Mouse (Mus musculus): ENCODE results near the gene Icmt.

Gene Icmt

DNA sequence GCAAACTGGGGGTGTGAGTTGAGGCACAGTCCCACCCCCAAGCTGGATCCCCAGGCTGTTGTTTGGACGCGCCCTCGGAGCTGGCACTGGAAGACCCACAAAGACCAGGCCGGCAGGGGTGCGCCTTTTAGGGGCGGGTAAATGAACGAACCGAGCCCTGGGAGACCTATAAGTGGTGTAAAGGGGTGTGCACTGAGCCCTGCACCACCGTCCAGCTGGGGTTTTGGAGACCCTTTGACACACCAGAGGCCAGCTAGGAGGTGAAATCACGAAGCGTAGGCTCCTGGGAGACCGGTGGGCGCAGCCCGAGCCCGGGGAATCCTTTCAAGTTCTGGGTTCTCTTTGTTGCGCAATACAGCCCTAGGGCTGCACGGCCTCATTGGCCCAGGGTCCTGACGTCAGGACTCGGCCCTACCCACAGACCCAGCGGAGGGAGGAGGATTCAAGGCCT is 22.3 kb upstream of the Icmt start:
- peak; percentile 51 for DNase-seq (ENCODE audit: low read depth, low spot score)

DNA sequence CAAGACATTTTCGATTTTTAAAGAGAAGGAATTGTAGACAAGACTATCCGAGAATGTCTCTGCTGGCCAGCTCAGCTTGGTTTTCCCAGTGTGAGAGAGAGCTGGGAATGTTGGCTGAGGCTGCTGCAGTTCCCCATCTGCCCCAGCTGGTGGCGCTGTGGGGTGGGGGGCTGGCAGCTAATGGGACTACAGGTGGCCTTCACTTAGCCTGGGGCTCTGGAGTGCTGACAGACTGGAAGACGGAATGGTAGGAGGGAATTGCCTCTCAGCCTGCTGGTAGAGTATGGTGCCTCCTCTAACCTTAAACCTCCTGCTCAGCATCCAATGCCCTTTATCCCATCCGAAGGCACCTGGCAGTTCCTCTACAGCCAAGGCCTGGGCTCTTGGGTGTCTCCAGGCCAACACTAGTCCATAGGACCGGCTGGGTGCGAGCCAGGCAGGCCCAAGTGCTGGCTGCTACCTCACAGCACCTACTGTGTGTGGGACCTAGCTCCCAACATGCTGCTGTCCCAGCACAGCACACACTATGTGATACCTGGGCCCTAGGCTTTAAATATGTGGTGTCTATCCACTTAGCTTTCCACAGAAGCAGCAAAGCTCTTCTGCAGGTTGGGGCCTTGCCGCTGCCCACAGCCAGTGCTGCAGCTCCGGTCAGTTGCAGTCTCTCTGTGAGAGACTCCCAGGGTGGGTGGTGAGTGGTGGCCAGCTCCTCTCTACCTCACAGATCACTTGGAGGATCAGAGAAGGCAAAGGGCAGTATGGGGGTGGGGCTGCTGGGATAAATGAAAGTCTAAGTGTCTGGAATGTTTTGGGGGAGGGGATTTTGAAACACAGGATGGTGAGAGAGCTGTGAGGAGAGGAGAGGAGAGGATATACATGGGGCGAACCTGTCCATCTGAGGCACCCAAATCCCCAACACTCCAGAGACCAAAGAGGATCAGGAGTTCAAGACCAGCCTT is 20.4 kb upstream of the Icmt start:
- DNase-seq (ENCODE audit: low read depth, low spot score) = no peak

DNA sequence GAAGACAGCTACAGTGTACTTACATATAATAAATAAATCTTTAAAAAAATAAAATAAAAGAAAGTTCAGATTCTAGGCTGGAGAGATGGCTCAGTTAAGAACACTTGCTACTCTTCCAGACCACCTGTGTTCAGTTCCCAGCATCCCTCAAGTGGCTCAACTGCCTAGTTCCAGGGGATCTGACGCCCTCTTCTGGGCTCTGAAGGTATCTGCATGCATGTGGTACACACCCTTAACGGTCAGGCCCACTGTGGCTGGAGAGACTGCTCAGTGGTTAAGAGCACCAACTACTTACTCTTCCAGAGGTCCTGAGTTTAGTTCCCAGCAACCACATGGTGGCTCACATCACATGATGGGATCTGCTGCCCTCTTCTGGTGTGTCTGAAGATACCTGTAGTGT is 19.1 kb upstream of the Icmt start:
- DNase-seq (ENCODE audit: low read depth, low spot score) = no peak

DNA sequence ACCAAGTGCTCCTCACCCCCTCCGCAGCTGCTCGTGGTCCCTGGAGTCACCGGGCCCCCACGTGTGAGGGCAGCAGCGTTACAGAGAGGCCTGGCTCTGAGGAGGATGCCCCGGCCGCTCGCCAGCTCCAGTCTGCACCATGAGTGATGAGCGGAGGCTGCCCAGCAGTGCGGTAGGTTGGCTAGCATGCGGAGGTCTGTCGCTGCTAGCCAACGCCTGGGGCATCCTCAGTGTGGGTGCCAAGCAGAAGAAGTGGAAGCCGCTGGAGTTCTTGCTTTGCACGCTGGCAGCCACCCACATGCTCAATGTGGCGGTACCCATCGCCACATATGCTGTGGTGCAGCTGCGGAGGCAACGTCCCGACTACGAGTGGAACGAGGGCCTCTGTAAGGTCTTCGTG is 18.0 kb upstream of the Icmt start:
- no peak for DNase-seq (ENCODE audit: low read depth, low spot score)

DNA sequence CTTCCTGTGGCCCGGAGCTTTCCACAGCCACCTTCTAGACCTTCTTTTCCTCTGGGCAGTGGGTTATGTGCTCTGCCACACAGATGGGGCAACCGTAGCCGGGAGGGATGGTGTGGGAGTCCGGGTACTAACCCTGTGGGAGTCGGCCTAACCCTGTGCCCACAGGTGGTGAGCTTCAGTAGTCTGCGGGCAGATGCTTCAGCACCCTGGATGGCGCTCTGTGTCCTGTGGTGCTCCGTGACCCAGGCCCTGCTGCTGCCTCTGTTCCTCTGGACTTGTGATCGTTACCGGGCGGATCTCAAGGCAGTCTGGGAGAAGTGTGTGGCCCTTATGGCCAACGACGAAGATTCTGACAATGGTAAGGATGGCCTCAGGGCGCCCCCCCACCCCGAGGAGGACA is 15.4 kb upstream of the Icmt start:
- no peak for DNase-seq (ENCODE audit: low read depth, low spot score)

DNA sequence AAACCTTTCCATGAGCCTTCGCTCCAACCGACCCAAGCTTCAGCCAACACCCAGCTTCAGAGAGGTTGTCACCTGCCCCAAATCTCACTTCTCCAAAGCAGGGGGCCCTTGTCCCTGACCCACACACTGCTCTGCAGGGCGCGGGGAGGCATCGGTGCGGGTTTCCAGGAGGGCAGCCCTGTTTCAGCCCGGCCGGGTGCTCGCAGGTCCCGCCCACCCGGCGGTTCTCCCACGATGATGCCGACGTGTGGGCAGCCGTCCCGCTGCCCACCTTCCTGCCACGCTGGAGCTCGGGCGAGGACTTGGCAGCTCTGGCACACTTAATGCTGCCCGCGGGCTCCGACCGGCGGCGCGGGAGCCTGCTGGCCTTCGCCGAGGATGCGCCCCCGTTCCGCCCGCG is 14.3 kb upstream of the Icmt start:
- DNase-seq (ENCODE audit: low read depth, low spot score) = no peak

DNA sequence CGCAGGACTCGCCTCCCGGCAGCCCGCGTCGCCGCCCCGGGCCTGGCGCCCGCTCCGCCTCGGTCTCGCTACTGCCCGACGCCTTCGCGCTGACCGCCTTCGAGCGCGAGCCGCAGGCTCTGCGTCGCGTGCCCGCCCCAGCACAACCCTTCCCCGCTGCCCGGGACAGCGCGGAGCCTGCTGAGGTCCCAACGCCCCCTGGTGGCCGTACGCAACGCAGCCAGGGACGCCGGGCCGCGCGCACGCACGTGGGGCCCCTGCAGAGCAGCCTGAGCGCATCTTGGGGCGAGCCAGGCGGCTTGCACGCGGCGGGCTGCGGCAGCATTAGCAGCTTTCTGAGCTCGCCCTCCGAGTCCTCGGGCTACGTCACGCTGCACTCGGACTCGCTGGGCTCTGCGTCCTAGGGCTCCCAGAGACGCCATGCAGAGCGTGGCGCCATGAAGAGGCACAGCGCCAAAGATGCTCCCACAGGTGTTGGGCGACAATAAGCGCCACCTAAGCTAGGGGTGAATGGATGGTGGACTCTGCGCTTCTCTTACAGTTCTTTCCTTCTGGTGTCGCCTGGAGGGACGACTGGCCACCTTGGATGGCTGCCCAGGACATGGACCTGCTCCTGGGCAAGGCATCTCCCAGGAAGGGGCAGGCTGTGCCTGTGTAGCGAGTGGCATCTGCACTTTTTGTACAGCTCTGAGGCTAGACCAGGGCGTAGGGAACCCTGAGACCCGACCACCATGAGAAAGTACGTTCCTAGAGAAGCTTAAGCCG is 13.7 kb upstream of the Icmt start:
- DNase-seq (ENCODE audit: low read depth, low spot score) = peak; percentile 57

DNA sequence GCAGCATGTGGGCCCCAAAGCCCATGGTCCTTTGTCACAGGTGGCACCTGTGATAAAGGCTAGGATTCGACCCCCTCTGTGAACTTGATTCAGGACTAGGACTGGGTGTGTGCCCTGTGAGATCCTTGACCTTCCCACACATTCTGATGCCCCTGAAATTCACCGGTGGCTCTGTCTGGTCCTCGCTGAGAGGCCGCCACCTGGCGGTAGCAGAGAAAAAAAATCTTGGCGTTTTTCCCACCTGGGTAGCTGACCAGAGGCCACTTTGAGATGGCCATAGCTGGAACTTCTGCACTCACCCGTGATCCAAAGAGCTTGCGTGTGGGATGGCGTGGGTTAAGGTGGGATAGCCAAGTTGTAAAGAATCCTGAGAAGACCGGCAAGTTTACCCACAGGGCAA is 11.5 kb upstream of the Icmt start:
- DNase-seq (ENCODE audit: low read depth, low spot score) = peak; percentile 71

DNA sequence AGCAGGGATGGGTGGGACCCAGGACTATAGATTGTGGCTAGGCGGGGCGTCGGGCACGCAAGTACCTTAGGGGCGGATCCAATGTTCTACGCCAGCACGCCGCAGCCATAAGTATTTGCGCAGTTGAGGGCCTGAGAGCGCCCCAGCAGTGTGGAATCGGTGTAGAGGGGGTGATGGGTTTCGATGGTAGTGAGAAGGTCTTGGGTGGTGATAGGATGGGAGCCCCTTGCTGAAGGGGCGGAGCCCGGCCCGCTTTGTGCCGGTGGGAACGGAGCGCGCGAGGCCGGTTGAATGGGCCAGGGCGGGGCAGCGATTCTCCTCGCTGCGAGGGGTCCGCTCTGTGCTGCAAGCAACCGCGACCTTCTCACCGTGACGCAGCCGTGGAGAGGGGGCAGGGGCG is 10.8 kb upstream of the Icmt start:
- no peak for DNase-seq (ENCODE audit: low read depth, low spot score)

DNA sequence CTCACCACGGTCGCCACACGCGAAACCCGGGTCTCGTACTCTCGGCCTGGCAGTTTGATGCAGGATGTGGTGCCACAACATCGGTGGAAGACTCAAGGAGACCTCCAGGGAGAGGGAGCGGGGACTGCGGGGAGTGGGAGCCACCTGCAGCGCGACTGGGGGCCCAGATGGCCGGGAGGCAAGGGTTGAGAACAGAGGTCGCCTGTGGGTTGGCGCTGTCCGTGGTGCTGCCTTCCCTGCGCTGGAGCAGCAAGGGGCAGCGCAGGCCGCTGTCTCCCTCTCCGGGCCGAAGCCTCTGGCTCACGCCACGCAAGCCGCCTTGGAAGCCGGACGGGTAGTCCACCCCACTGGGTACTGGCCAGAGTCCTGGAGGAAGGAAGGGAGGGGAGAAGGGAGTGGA is 10.1 kb upstream of the Icmt start:
- no peak for DNase-seq (ENCODE audit: low read depth, low spot score)

DNA sequence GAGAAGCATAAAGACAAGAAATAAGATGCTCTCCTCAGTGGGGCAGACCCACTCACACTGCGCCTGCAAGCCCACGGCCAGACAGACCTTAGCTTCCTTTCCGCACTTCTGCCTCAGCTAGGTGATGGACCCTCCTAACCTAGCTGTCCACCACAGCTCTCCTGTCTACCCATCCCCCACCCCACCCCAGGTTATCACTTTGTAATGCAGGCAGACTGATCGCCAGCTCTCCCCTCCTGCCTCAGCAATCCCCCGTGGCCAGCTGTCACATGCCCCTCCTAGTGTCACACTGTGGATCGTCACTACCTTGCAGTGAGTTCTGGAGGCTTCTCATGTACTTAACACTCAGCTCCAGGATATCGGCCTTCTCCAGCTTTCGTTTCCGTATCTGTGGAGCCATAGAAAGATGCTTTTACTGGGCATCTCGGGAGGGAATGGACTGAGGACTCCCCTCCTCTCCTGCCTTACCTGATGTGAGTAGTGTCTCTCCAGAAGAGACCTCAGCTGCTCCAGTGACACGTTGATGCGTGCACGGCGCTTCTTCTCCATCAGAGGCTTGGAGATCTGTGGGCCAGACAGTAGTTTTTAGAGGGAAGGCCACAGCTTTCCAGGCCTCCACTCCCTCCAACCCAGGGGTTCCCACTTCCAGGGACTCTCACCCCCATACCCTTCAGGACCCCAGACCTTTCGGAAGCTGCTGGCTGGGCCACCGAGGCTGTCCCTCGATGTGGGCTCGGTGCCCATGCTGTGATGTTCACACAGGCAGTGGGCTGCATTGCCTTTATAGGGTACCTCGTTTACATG is 9.5 kb upstream of the Icmt start:
- no peak for DNase-seq (ENCODE audit: low read depth, low spot score)

DNA sequence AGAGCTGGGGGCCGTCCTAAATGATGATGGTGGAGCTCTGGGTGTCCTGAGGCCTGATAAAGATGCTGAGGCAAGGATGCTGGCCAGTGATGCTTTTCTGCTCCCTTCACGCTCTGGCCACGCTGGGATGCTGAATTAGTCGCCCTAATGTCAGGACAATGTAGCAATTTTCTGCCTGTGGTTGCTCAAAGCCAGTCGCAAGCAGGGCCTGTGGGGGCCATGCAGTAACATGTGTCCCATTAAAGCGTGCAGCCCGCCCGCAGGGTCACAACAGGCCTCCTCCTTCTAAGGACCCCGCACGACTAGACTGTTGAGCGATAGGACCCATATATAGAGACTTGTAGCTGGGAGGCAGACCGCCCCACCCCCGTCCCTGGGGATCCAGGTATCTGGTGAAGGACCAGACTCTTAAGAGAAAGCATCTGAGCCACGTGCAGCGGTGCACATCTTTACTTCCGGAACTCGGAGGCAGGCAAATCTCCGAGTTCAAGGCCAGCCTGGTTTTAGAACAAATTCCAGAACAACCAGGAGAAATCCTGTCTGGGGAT is 8.6 kb upstream of the Icmt start:
- DNase-seq (ENCODE audit: low read depth, low spot score) = no peak

DNA sequence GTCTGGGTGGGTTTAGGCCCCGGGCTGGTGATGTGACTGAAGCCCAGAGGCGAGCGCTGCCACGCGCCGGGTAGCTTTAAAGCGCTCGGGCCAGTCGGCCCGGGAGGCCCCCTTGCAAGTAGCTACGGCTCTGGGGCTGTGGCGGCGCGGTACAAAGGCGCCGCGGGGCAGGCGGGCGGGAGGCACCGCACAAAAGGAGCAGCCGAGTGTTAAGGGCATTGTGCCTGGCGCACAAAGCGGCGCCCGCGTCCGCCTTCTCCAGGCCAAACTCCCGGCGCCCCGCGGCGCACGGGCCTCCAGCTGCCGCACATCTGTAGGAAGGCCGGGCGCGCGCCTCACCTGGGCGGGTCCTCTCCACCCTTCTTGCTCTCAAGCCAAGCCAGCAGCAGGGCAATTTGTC is 6.6 kb upstream of the Icmt start:
- no peak for DNase-seq (ENCODE audit: low read depth, low spot score)

DNA sequence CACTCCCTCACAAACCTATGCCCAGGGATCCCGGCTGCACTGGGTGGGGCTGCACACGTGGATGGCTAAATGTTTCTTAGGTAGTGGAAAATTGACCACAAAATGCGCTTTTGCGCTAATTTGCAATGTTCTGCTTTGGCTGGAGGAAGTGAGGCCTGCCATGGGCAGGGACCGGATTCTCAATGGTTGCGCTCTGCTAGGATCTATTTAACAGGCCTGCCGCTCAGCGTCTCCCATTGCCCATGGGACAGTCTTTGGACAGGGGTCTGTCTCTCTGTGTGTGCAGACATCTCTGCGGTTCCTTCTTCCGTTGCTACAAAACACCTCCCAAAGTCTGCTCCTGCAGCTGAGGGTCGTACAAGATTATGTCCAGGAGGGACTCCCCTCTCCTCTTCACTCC is 6.0 kb upstream of the Icmt start:
- no peak for DNase-seq (ENCODE audit: low read depth, low spot score)

DNA sequence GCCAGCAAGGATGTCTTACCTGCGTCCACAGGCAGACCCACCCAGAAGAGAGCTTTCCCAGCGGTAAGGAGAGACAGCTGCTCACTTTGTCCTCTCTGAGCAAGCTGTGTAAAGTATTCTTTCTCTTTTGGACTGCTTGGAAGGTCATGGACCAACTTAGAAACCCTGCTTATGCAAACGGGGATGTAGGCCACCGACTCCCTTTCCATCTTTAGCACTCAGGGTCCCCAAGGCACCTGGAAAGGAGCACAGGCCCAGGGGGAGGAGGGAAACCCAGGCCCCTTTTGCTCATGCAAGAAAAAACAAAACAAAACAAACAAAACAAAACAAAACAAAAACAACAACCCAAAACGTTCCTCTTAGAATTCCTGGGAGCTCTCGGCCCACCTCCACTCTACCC is 5.5 kb upstream of the Icmt start, which contains the start of gene Hes3:
Gene Hes3, minus strand, starts transcription at position 101 of the 400 bp plus-strand sequence.
- DNase-seq (ENCODE audit: low read depth, low spot score) = no peak

DNA sequence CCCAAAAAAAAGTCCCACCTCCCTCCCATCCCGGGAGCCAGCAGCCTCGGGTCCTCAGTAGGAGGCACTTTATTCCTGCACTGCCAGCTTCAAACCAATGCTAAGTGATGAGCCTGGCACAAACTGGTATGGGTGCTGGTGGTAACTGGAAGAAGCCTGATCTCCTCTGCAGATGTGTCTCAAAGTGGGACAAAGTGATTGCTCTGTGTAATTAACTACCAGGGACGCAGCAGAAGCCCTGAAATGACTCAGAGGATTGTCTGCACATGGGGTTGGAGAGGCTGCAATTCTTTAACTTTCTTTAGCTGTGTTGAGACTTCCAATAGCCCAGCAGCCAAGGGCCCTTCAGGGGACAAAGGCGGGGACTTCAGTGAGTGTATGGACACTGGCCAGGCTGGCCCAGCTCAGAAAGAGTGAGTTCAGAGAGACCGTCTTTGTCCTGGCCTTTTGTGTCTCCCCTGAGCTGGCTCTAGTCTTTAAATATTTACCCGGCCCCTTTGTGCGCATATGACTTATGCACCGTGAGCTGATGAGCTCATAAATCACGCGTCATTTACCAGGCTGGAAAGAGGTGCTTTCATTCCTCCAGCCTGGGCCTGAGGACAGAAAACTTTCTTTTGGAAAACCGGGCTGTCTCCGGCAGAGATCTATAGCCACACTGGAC is 4.8 kb upstream of the Icmt start:
- DNase-seq (ENCODE audit: low read depth, low spot score) = no peak

DNA sequence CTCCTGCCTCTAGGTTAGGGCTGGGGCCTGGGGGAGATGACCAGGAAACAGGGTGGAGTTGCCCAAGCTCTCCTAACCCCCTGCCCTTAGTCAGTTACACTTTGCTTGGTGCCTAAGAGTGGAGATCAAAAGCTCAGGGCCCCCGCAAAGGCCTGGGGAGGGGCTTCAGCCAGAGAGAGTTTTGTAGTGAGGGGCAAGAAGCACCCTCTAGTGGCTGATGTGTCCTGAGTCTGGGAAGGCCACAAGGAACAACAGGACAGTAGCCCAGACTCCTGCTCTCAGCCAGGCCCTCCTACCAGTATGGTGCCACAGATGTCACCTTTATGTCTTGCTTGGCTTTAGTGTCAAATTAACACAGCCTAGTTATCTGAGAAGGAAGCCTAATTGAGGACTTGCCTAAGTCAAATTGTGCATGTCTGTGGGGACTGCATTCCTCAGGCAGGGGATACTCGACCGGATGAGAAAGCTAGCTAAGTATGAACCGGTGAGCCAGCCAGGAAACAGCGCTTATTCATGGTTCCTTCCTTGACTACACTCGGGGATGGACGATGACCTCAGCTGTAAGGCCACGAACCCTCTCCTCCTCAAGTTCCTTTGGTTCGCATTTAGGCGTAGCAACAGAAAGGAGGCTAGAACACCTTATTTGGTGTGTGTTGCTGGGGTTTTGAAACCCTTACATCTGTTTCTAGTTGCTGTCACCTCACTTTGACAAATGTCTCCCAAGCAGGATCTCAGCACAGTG is 2.7 kb upstream of the Icmt start:
- no peak for DNase-seq (ENCODE audit: low read depth, low spot score)

DNA sequence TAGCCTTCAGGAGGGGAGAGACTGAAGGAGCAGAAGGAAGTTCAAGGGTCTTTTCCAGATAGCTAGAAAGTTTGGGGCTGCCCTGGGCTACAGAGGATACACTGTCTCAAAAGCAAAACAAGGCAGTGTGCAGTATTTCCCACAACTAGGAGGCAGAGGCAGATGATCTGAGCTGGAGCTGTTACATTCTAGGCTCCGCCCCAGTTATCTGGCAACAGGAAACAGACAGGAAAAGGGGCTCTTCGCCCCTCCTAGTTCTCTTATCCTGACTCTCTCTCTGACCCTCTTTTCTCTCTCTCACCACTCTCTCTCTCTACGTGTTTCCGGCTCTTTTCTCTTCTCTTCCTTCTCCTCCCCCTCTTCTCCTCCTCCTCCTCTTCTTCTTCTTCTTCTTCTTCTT is 1.1 kb upstream of the Icmt start:
- DNase-seq (ENCODE audit: low read depth, low spot score) = no peak

DNA sequence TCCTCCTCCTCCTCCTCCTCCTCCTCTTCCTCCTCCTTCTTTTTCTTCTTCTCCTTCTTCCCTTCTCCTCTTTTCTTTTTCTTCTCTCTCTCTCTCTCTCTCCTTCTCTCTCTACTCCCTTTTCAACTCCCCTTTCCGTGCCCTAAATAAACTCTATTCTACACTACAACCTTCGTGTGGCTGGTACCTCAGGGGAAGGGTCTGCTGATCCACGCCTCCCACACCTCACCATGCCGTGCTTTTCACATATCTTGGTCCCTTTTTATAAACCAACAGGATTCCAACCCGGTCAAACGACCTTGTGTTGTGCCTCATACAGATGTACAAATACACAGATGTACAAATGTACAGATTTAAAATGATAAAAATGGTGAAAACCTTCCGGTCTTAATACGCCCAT is 656 bp upstream of the Icmt start:
- DNase-seq (ENCODE audit: low read depth, low spot score) = no peak

DNA sequence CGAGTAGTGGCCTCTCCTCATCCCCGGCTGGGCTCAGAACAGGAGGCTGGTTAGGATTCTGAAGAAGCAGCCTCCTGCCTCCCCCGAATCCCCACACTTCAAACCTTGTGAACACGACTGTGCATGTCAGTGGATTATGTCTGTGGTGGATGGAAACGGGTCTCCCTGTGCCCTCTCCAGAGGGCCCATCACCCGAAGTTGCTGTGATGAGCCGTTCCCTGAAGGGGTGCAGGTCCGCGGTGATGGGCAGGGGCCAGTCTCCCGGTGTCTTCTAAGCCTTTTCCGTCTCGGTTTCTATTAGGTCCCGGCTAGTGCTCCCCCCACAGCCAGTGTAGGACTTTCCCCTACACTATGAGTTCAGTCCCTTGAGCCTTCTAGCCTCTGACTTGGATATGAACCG is 1.8 kb downstream of the Icmt start:
- DNase-seq (ENCODE audit: low read depth, low spot score) = no peak
